Mouse (Mus musculus) 3134 (cell line): ENCODE measurements around the gene P4ha2.
A peak's percentile ranks its signal among the peaks of the same experiment; 100 is the strongest.

ENCODE experiments used
- DNase-seq: peaks from one replicate; pipeline ENCODE4 v3.0.0-alpha.2; 2011; ENCODE audit warnings: low spot score; ENCODE audit not compliant: insufficient read length; ENCODE audit errors: extremely low read depth

P4ha2 gene

GRCm38 (mm10) chr11:54100045-54100691 lies at the start of gene P4ha2:
Gene P4ha2 (plus strand): TSS chr11:54100095.
- DNase-seq = no peak

- DNase-seq = no peak
These were observed 49.7 kb upstream of the P4ha2 start for GRCm38 (mm10) chr11:54050205-54050604.

- DNase-seq = no peak
These were observed 48.7 kb upstream of the P4ha2 start for GRCm38 (mm10) chr11:54051161-54051560.

GRCm38 (mm10) chr11:54052128-54052527 lies 47.8 kb upstream of the P4ha2 start:
- DNase-seq = no peak

- DNase-seq = no peak
These were observed 46.8 kb upstream of the P4ha2 start for GRCm38 (mm10) chr11:54053090-54053489.

- DNase-seq = peak; percentile 47
These were observed 45.6 kb upstream of the P4ha2 start for GRCm38 (mm10) chr11:54054257-54054656.

- no peak for DNase-seq
These were observed 43.8 kb upstream of the P4ha2 start for GRCm38 (mm10) chr11:54056132-54056531.

GRCm38 (mm10) chr11:54057428-54057827 lies 42.5 kb upstream of the P4ha2 start:
- DNase-seq = no peak

- no peak for DNase-seq
These were observed 41.8 kb upstream of the P4ha2 start for GRCm38 (mm10) chr11:54058056-54058617.

GRCm38 (mm10) chr11:54058643-54059042 lies 41.3 kb upstream of the P4ha2 start:
- DNase-seq = no peak

GRCm38 (mm10) chr11:54059526-54059925 lies 40.4 kb upstream of the P4ha2 start:
- no peak for DNase-seq

- peak; percentile 87 for DNase-seq
These were observed 39.6 kb upstream of the P4ha2 start for GRCm38 (mm10) chr11:54060316-54060715.

- DNase-seq = peak; percentile 78
These were observed 37.7 kb upstream of the P4ha2 start for GRCm38 (mm10) chr11:54062086-54062752.

GRCm38 (mm10) chr11:54062753-54063471 lies 37.0 kb upstream of the P4ha2 start:
- DNase-seq = peak; percentile 56

- peak; percentile 37 for DNase-seq
These were observed 36.5 kb upstream of the P4ha2 start for GRCm38 (mm10) chr11:54063472-54063775.

- DNase-seq = no peak
These were observed 35.4 kb upstream of the P4ha2 start for GRCm38 (mm10) chr11:54064412-54064978.

GRCm38 (mm10) chr11:54065106-54065914 lies 34.6 kb upstream of the P4ha2 start:
- DNase-seq = no peak

- DNase-seq = peak; percentile 28
These were observed 34.0 kb upstream of the P4ha2 start for GRCm38 (mm10) chr11:54065915-54066178.

- DNase-seq = no peak
These were observed 33.5 kb upstream of the P4ha2 start for GRCm38 (mm10) chr11:54066400-54066799.

GRCm38 (mm10) chr11:54067318-54067995 lies 32.4 kb upstream of the P4ha2 start:
- DNase-seq = no peak
